Mouse (Mus musculus) granulocyte monocyte progenitor cell, adult 5-6 weeks (primary cell): ENCODE measurements around the gene Tsnaxip1. TPM values are rescaled to one million over a fixed set of nuclear protein-coding genes. Genes with fewer than 3 reads are reported as not detected.

Source experiments
- ATAC-seq: replicated peaks from 2 replicates; pipeline ENCODE4 v1.8.0; 2016; ENCODE audit warnings: mild to moderate bottlenecking, moderate TSS enrichment, inconsistent platforms; ENCODE audit not compliant: poor library complexity, severe bottlenecking
- total RNA-seq, 2 experiments: library from RNA; stranded (forward) in 1 of 2; stranded (reverse) in 1 of 2; fragments of 200-712, 200-1000 nt in 1 of 2; fragments of >200 nt in 1 of 2; fragmentation: Nextera tagmentation in 1 of 2; gene quantifications; 2 replicates each; pipeline ENCODE4 v1.2.3; 2014 to 2017

Gene Tsnaxip1
- total RNA-seq (2014; fragmentation: Nextera tagmentation) (not detected in 2 replicates), total RNA-seq (2017) (not detected in 2 replicates)

GRCm38 (mm10) chr8:105826861-105827848 is at the start of gene Tsnaxip1, which contains the start of gene Ranbp10:
Gene Tsnaxip1, plus strand, starts transcription at chr8:105827731.
Gene Ranbp10, minus strand, starts transcription at chr8:105827350.
- peak; percentile 93 for ATAC-seq

- no peak for ATAC-seq
Measured at GRCm38 (mm10) chr8:105777833-105778232, 49.7 kb upstream of the Tsnaxip1 start.

- peak; percentile 82 for ATAC-seq
Measured at GRCm38 (mm10) chr8:105780298-105780697, 47.2 kb upstream of the Tsnaxip1 start.

GRCm38 (mm10) chr8:105788241-105788640 is 39.3 kb upstream of the Tsnaxip1 start:
- ATAC-seq = peak; percentile 65

GRCm38 (mm10) chr8:105788927-105789326 is 38.6 kb upstream of the Tsnaxip1 start:
- ATAC-seq = peak; percentile 86

- no peak for ATAC-seq
Measured at GRCm38 (mm10) chr8:105789626-105790025, 37.9 kb upstream of the Tsnaxip1 start.

GRCm38 (mm10) chr8:105793331-105793730 is 34.2 kb upstream of the Tsnaxip1 start:
- ATAC-seq = no peak

GRCm38 (mm10) chr8:105794009-105794598 is 33.4 kb upstream of the Tsnaxip1 start:
- ATAC-seq = no peak

- no peak for ATAC-seq
Measured at GRCm38 (mm10) chr8:105795785-105796184, 31.7 kb upstream of the Tsnaxip1 start.

- ATAC-seq = no peak
Measured at GRCm38 (mm10) chr8:105798408-105798807, 29.1 kb upstream of the Tsnaxip1 start.

GRCm38 (mm10) chr8:105799091-105799812 is 28.3 kb upstream of the Tsnaxip1 start:
- ATAC-seq = no peak

- no peak for ATAC-seq
Measured at GRCm38 (mm10) chr8:105801153-105801904, 26.2 kb upstream of the Tsnaxip1 start.

GRCm38 (mm10) chr8:105804797-105805196 is 22.7 kb upstream of the Tsnaxip1 start:
- ATAC-seq = no peak

GRCm38 (mm10) chr8:105805346-105805745 is 22.2 kb upstream of the Tsnaxip1 start:
- no peak for ATAC-seq

- ATAC-seq = no peak
Measured at GRCm38 (mm10) chr8:105805964-105806363, 21.6 kb upstream of the Tsnaxip1 start.

- ATAC-seq = no peak
Measured at GRCm38 (mm10) chr8:105807766-105808165, 19.8 kb upstream of the Tsnaxip1 start.

- ATAC-seq = no peak
Measured at GRCm38 (mm10) chr8:105808480-105808879, 19.1 kb upstream of the Tsnaxip1 start.

GRCm38 (mm10) chr8:105810245-105810786 is 17.2 kb upstream of the Tsnaxip1 start:
- ATAC-seq = no peak; the same call in 1 of the 2 replicates

- ATAC-seq = no peak
Measured at GRCm38 (mm10) chr8:105811061-105811460, 16.5 kb upstream of the Tsnaxip1 start.

- ATAC-seq = no peak
Measured at GRCm38 (mm10) chr8:105811543-105811942, 16.0 kb upstream of the Tsnaxip1 start.
